Mouse (Mus musculus) erythroblast, embryonic 14.5 days (primary cell): Measurements from ENCODE around the gene Strip2. TPM values are rescaled to one million over a fixed set of nuclear protein-coding genes. Genes with fewer than 3 reads are reported as not detected.

Experiments
- H3K27me3 ChIP-seq: 2 replicates; pipeline ENCODE4 v1.6.1; 2012; ENCODE audit warnings: inconsistent platforms; ENCODE audit not compliant: control insufficient read depth
- H3K36me3 ChIP-seq: 2 replicates; pipeline ENCODE4 v1.6.1; 2012; ENCODE audit warnings: mild to moderate bottlenecking, inconsistent platforms; ENCODE audit not compliant: control insufficient read depth
- H3K4me1 ChIP-seq: 2 replicates; pipeline ENCODE4 v1.6.1; 2012; ENCODE audit warnings: inconsistent platforms; ENCODE audit not compliant: control insufficient read depth
- H3K4me3 ChIP-seq: replicated peaks from 2 replicates; pipeline ENCODE3; 2012; ENCODE audit warnings: moderate library complexity, mild to moderate bottlenecking, inconsistent platforms
- H3K9me3 ChIP-seq: 2 replicates; pipeline ENCODE4 v1.6.1; 2012; ENCODE audit warnings: low read length, inconsistent platforms, mixed read lengths; ENCODE audit not compliant: control insufficient read depth
- GATA1 ChIP-seq: IDR thresholded peaks from 2 replicates; pipeline ENCODE4 v1.6.1; 2012; ENCODE audit warnings: low read length, inconsistent platforms, mixed read lengths
- TAL1 ChIP-seq: IDR thresholded peaks from 3 replicates; pipeline ENCODE4 v1.6.1; 2012; ENCODE audit warnings: low read length, inconsistent platforms, mixed read lengths
- polyA plus RNA-seq: library from polyadenylated mRNA; stranded (reverse); fragments of >175 nt; gene quantifications from 2 replicates; pipeline ENCODE4 v1.2.3, GENCODE M21; 2012

The Strip2 gene
- polyA plus RNA-seq, 1 experiment, result 0.02 TPM

- H3K9me3 ChIP-seq, result no peaks in the 10 kb centered on the region
- no peaks in the 10 kb centered on the region for H3K36me3 ChIP-seq
- peak overlapping the region; percentile 84 for H3K4me3 ChIP-seq
- TF ChIP-seq TAL1, result no peak
- TF ChIP-seq GATA1, result no peak
- peaks cover 21% of the 10 kb centered on the region for H3K4me1 ChIP-seq
- H3K27me3 ChIP-seq, result peaks cover 76% of the 10 kb centered on the region
Measured at GRCm38 (mm10) chr6:29917383-29917720, 540 bp downstream of the Strip2 start.

DNA sequence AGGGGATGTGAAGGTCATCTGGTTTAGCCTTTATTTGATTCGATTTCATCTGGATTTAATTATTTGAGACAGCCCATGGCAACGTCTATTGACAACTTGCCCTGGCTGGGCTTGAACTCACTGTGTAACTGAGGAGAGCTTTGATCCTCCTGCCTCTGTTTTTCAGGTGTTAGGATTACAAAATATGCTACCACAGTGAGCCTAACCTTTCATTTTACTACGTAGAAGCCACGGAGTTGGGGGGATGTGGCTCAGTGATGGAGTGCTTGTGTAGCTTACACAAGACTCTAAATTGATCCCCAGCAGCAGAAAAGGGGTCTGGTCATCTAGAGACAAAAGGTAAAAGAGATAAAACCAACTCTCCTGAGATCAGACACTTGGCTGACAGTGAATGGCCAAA lies 1.1 kb downstream of the Strip2 start:
- H3K4me1 ChIP-seq, result peaks cover 21% of the 10 kb centered on the region
- peak overlapping the region; percentile 84 for H3K4me3 ChIP-seq
- H3K9me3 ChIP-seq, result no peaks in the 10 kb centered on the region
- H3K27me3 ChIP-seq, result peaks cover 76% of the 10 kb centered on the region
- H3K36me3 ChIP-seq, result no peaks in the 10 kb centered on the region
- TF ChIP-seq GATA1 (no peak), TAL1 (no peak)

GRCm38 (mm10) chr6:29923501-29923900 lies 6.7 kb downstream of the Strip2 start:
- TF ChIP-seq GATA1, result no peak
- TF ChIP-seq TAL1, result no peak

GRCm38 (mm10) chr6:29925594-29926219 lies 8.9 kb downstream of the Strip2 start:
- no peak for TF ChIP-seq GATA1
- no peak for TF ChIP-seq TAL1
- Histone ChIP-seq H3K4me3 (no peak overlapping the region), H3K9me3 (no peaks in the 10 kb centered on the region), H3K4me1 (peaks cover 9% of the 10 kb centered on the region), H3K36me3 (no peaks in the 10 kb centered on the region), H3K27me3 (peaks cover 12% of the 10 kb centered on the region)

More at GRCm38 (mm10) chr6:29923501-29923900, 6.7 kb downstream of the Strip2 start:
- H3K27me3 ChIP-seq, result peaks cover 33% of the 10 kb centered on the region
- H3K9me3 ChIP-seq, result no peaks in the 10 kb centered on the region
- H3K4me1 ChIP-seq, result peaks cover 9% of the 10 kb centered on the region
- H3K36me3 ChIP-seq, result no peaks in the 10 kb centered on the region
- H3K4me3 ChIP-seq, result no peak overlapping the region

GRCm38 (mm10) chr6:29930087-29930486 lies 13.3 kb downstream of the Strip2 start:
- Histone ChIP-seq H3K27me3 (peaks cover 7% of the 10 kb centered on the region; the same call in 1 of the 2 replicates), H3K9me3 (no peaks in the 10 kb centered on the region), H3K36me3 (no peaks in the 10 kb centered on the region), H3K4me3 (no peak overlapping the region), H3K4me1 (no peaks in the 10 kb centered on the region)
- TF ChIP-seq GATA1, result no peak
- no peak for TF ChIP-seq TAL1

DNA sequence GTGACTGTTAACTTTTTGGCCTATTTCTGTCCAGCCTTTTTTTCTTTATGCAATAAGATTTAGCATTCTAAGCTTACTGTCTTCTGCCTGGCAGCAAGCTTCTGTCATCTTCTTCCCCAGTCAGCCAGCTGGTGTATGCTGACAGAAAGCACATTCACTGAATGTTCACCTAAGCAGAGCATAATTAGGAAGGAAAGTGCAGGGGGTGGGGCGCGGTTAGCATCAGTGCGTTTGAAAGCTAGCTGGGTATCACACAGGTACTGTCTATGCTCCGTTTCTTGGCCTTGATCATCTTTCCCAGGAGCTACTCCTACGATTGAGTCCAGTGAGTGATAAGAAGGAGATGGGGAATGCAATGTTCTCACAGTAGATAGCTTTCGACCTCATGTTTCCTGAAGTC lies 13.9 kb downstream of the Strip2 start:
- Histone ChIP-seq H3K36me3 (no peaks in the 10 kb centered on the region), H3K4me3 (no peak overlapping the region), H3K9me3 (no peaks in the 10 kb centered on the region), H3K4me1 (no peaks in the 10 kb centered on the region), H3K27me3 (peaks cover 6% of the 10 kb centered on the region; the same call in 1 of the 2 replicates)
- TF ChIP-seq TAL1 (no peak), GATA1 (no peak)

- Histone ChIP-seq H3K9me3 (no peaks in the 10 kb centered on the region), H3K27me3 (0 out of 2 replicates have a peak, but pooled peaks cover 1% of the 10 kb centered on the region)
Measured at GRCm38 (mm10) chr6:29931181-29931580, 14.4 kb downstream of the Strip2 start.

GRCm38 (mm10) chr6:29935741-29936140 lies 18.9 kb downstream of the Strip2 start:
- Histone ChIP-seq H3K4me1 (no peaks in the 10 kb centered on the region), H3K27me3 (no peaks in the 10 kb centered on the region), H3K4me3 (no peak overlapping the region), H3K9me3 (no peaks in the 10 kb centered on the region), H3K36me3 (no peaks in the 10 kb centered on the region)
- no peak for TF ChIP-seq GATA1
- no peak for TF ChIP-seq TAL1

More at GRCm38 (mm10) chr6:29931181-29931580, 14.4 kb downstream of the Strip2 start:
- Histone ChIP-seq H3K36me3 (no peaks in the 10 kb centered on the region), H3K4me1 (no peaks in the 10 kb centered on the region), H3K4me3 (no peak overlapping the region)
- TF ChIP-seq TAL1 (no peak), GATA1 (no peak)

DNA sequence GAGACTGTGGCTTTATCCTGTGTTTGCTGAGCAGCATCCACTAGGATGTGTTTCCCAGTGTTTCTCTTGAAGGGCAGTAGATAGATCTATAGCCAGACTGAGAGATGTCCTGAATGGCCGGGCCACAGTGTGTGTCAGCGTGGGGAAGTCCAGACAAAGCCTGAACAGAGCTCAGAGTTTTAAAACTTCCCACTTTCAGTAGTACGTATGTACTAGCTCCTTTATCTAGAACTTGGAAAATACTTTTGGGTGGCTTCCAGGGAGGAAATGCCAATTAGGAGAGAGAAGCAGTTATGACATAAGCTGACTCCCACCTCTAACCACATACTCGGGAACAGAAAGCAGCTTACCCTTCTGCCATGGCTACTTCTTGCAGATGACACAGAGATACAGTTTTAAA lies 23.6 kb downstream of the Strip2 start:
- H3K4me1 ChIP-seq, result no peaks in the 10 kb centered on the region
- H3K27me3 ChIP-seq, result no peaks in the 10 kb centered on the region
- H3K9me3 ChIP-seq, result no peaks in the 10 kb centered on the region
- TF ChIP-seq GATA1 (no peak), TAL1 (no peak)
- H3K36me3 ChIP-seq, result no peaks in the 10 kb centered on the region
- H3K4me3 ChIP-seq, result no peak overlapping the region

GRCm38 (mm10) chr6:29941036-29941435 lies 24.2 kb downstream of the Strip2 start:
- Histone ChIP-seq H3K9me3 (no peaks in the 10 kb centered on the region), H3K4me1 (no peaks in the 10 kb centered on the region), H3K27me3 (no peaks in the 10 kb centered on the region), H3K36me3 (no peaks in the 10 kb centered on the region), H3K4me3 (no peak overlapping the region)
- TF ChIP-seq TAL1 (no peak), GATA1 (no peak)
